Mouse (Mus musculus) embryonic facial prominence, embryonic 15.5 days (tissue): ENCODE results near the gene Zfp385b. TPM values are rescaled to one million over a fixed set of nuclear protein-coding genes. Genes with fewer than 3 reads are reported as not detected.

Experiments
- ATAC-seq: fragments of 200-750 bp; cut with Nextera tagmentation; 2 replicates; pipeline ENCODE4 v1.8.0; 2017; ENCODE audit warnings: low read depth, moderate TSS enrichment; ENCODE audit not compliant: insufficient number of reproducible peaks, low FRiP score, low TSS enrichment
- H3K27ac ChIP-seq: fragments of 300-500 bp; sonication (generic); replicated peaks from 2 replicates; pipeline ENCODE4 v1.5.1; 2015; ENCODE audit warnings: mild to moderate bottlenecking, inconsistent platforms
- H3K27me3 ChIP-seq: fragments of 300-500 bp; sonication (generic); 2 replicates; pipeline ENCODE4 v1.6.1; 2015; ENCODE audit warnings: inconsistent platforms
- H3K36me3 ChIP-seq: fragments of 300-500 bp; sonication (generic); 2 replicates; pipeline ENCODE4 v1.6.1; 2015; ENCODE audit warnings: mild to moderate bottlenecking, inconsistent platforms
- H3K4me1 ChIP-seq: fragments of 300-500 bp; sonication (generic); 2 replicates; pipeline ENCODE4 v1.6.1; 2015; ENCODE audit warnings: inconsistent platforms
- H3K4me2 ChIP-seq: fragments of 300-500 bp; sonication (generic); replicated peaks from 2 replicates; pipeline ENCODE4 v1.6.1; 2015; ENCODE audit warnings: mild to moderate bottlenecking, inconsistent platforms
- H3K4me3 ChIP-seq: fragments of 300-500 bp; sonication (generic); replicated peaks from 2 replicates; pipeline ENCODE4 v1.5.1; 2015; ENCODE audit warnings: mild to moderate bottlenecking, inconsistent platforms
- H3K9ac ChIP-seq: fragments of 300-500 bp; sonication (generic); 2 replicates; pipeline ENCODE4 v1.6.1; 2015; ENCODE audit warnings: inconsistent platforms
- H3K9me3 ChIP-seq: fragments of 300-500 bp; sonication (generic); replicated peaks from 2 replicates; pipeline ENCODE4 v1.6.1; 2016; ENCODE audit warnings: inconsistent platforms
- WGBS: fragments of 180-500 bp; shearing (Covaris S2); methylation state at CpG from one replicate; pipeline ENCODE4 v1.1.7; 2015; 5-methylcytosine and 5-hydroxymethylcytosine counted together
- polyA plus RNA-seq: library from polyadenylated mRNA; unstranded; fragments of >200 nt; fragmentation: Nextera tagmentation; extraction: Ambion mirVana; gene quantifications from 2 replicates; pipeline ENCODE4 v1.2.1, GENCODE M21; 2015

The Zfp385b gene
- polyA plus RNA-seq, 1 experiment from 2014 or later, result 11.0 TPM

- WGBS, result 79% methylated on average over 4 of the region's 4 CpGs
- H3K36me3 ChIP-seq, result no peaks in the 10 kb centered on the region
These were observed 232.1 kb downstream of the Zfp385b start for GRCm38 (mm10) chr2:77587387-77587786.

GRCm38 (mm10) chr2:77586581-77587360 is 232.7 kb downstream of the Zfp385b start:
- Histone ChIP-seq H3K4me3 (no peak overlapping the region), H3K27me3 (no peaks in the 10 kb centered on the region), H3K4me1 (no peaks in the 10 kb centered on the region), H3K36me3 (no peaks in the 10 kb centered on the region), H3K4me2 (no peak overlapping the region), H3K9ac (no peak overlapping the region), H3K27ac (no peak overlapping the region), H3K9me3 (peaks cover 6% of the 10 kb centered on the region)
- ATAC-seq, result no peak
- WGBS, result 82% methylated on average over 4 of the region's 4 CpGs

More at GRCm38 (mm10) chr2:77587387-77587786, 232.1 kb downstream of the Zfp385b start:
- Histone ChIP-seq H3K4me2 (no peak overlapping the region), H3K4me1 (no peaks in the 10 kb centered on the region), H3K9ac (no peak overlapping the region), H3K4me3 (no peak overlapping the region), H3K9me3 (peaks cover 6% of the 10 kb centered on the region), H3K27ac (no peak overlapping the region), H3K27me3 (no peaks in the 10 kb centered on the region)
- no peak for ATAC-seq

GRCm38 (mm10) chr2:77583586-77583985 is 235.9 kb downstream of the Zfp385b start:
- WGBS, result 91% methylated on average over 1 of the region's 1 CpGs

GRCm38 (mm10) chr2:77576571-77576970 is 242.9 kb downstream of the Zfp385b start:
- H3K36me3 ChIP-seq, result no peaks in the 10 kb centered on the region
- no peak overlapping the region for H3K27ac ChIP-seq
- H3K27me3 ChIP-seq, result no peaks in the 10 kb centered on the region
- WGBS, result 87% methylated on average over 1 of the region's 1 CpGs
- no peak overlapping the region for H3K9ac ChIP-seq
- H3K4me1 ChIP-seq, result no peaks in the 10 kb centered on the region
- H3K9me3 ChIP-seq, result no peaks in the 10 kb centered on the region
- ATAC-seq, result no peak
- H3K4me3 ChIP-seq, result no peak overlapping the region
- no peak overlapping the region for H3K4me2 ChIP-seq

More at GRCm38 (mm10) chr2:77583586-77583985, 235.9 kb downstream of the Zfp385b start:
- Histone ChIP-seq H3K36me3 (no peaks in the 10 kb centered on the region), H3K9ac (no peak overlapping the region), H3K27me3 (no peaks in the 10 kb centered on the region), H3K4me2 (no peak overlapping the region), H3K27ac (no peak overlapping the region), H3K9me3 (peaks cover 6% of the 10 kb centered on the region), H3K4me1 (no peaks in the 10 kb centered on the region), H3K4me3 (no peak overlapping the region)
- no peak for ATAC-seq

DNA sequence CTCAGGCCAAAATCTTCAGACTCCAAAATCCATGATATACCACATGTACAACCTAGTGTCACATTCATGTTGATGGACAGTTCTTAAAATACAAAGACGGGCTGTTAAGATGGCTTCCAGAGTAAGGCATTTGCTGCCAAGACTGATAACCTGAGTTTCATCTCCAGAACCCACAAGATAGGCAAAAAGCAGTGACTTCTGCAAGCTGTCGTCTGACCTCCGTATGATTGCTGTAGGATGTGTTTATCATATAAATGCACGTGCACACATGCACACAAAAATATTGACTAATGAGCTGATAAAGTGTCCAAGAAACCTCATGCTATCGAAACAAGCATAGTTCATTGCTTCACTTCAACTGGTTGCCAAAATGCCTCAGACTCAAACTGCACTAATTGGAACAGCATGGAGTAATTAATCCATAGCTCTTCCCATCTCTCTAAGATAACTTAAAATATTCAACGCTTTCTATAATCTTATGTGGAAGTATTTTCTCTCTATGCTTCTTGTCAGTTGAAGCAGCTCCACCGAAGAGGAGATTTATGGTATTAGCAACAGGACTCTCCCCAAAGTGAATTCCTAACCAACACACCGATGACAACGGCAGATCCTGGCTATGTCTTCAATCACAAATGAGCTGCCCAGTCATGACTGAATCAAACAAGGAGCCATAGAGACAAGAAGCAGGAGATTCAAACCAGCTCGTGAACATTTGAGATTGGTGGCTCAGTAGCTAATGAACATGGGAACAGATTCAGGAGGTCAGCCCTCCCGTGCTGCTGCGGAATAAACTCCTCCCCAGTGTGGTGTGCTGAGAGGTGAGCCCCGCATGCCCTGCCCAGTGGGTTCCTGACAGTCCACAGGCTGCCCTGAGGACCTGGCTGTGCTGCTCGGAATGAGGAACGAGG is 251.7 kb downstream of the Zfp385b start:
- Histone ChIP-seq H3K9me3 (no peaks in the 10 kb centered on the region), H3K9ac (no peak overlapping the region), H3K4me1 (no peaks in the 10 kb centered on the region), H3K27ac (no peak overlapping the region), H3K4me2 (no peak overlapping the region), H3K4me3 (no peak overlapping the region), H3K36me3 (no peaks in the 10 kb centered on the region), H3K27me3 (no peaks in the 10 kb centered on the region)
- WGBS, result 70% methylated on average over 15 of the region's 15 CpGs
- no peak for ATAC-seq

DNA sequence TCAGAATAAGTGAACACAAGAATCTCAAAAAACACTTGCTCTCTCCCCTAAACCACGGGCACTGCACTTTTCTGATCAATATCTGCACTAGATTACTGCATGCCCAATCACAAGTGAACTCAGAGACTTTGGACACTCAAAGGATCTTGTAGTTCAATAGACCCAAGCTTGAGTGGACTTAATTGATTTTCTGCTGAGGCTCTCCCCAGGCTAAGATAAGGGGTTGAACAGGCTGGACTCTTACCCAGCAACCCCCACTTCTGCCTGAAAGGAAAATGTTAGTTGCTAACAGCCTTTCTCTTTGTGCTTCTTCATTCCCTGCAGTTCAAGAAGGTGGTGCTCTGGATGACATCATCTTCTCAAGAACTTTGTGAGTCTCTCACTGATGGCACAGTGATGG is 255.7 kb downstream of the Zfp385b start:
- Histone ChIP-seq H3K4me2 (no peak overlapping the region), H3K36me3 (no peaks in the 10 kb centered on the region), H3K9ac (no peak overlapping the region), H3K4me3 (no peak overlapping the region), H3K4me1 (no peaks in the 10 kb centered on the region), H3K27me3 (no peaks in the 10 kb centered on the region), H3K9me3 (no peaks in the 10 kb centered on the region), H3K27ac (no peak overlapping the region)
- ATAC-seq, result no peak
- WGBS, result 49% methylated on average over 1 of the region's 1 CpGs

- no peaks in the 10 kb centered on the region for H3K4me1 ChIP-seq
- H3K4me3 ChIP-seq, result no peak overlapping the region
- 92% methylated on average over 5 of the region's 5 CpGs for WGBS
- no peaks in the 10 kb centered on the region for H3K36me3 ChIP-seq
- no peak overlapping the region for H3K27ac ChIP-seq
- no peaks in the 10 kb centered on the region for H3K9me3 ChIP-seq
- H3K9ac ChIP-seq, result no peak overlapping the region
- no peak for ATAC-seq
- H3K27me3 ChIP-seq, result no peaks in the 10 kb centered on the region
- H3K4me2 ChIP-seq, result no peak overlapping the region
These were observed 257.5 kb downstream of the Zfp385b start for GRCm38 (mm10) chr2:77561941-77562340.

GRCm38 (mm10) chr2:77556938-77557337 is 262.5 kb downstream of the Zfp385b start:
- no peak overlapping the region for H3K9ac ChIP-seq
- no peak overlapping the region for H3K4me2 ChIP-seq
- H3K4me3 ChIP-seq, result no peak overlapping the region
- no peak overlapping the region for H3K27ac ChIP-seq
- H3K4me1 ChIP-seq, result no peaks in the 10 kb centered on the region
- WGBS, result 73% methylated on average over 4 of the region's 4 CpGs
- no peaks in the 10 kb centered on the region for H3K27me3 ChIP-seq
- no peaks in the 10 kb centered on the region for H3K9me3 ChIP-seq
- H3K36me3 ChIP-seq, result no peaks in the 10 kb centered on the region
- ATAC-seq, result no peak

DNA sequence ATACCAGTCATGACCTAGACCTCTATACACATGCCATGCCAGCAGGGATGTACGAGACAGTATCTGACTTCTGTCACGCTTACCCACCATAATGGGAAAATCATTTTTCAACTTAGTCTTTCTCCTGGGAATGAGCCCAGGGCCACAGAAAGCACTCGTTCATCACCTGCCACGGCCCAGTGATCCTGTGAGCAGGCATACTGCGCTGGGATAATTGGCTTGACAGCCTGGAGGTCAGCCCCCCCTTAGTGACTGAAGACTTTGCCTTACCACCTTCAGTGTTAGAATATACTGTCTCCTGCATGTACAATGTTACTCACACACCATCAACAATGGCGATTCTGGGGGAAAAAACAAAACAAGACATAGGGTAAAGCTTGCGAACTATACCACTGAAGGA is 263.5 kb downstream of the Zfp385b start:
- Histone ChIP-seq H3K27ac (no peak overlapping the region), H3K4me1 (no peaks in the 10 kb centered on the region), H3K9me3 (no peaks in the 10 kb centered on the region), H3K27me3 (no peaks in the 10 kb centered on the region), H3K36me3 (no peaks in the 10 kb centered on the region), H3K4me3 (no peak overlapping the region), H3K9ac (no peak overlapping the region), H3K4me2 (no peak overlapping the region)
- no peak for ATAC-seq
- 71% methylated on average over 7 of the region's 7 CpGs for WGBS

- H3K9ac ChIP-seq, result no peak overlapping the region
- no peak overlapping the region for H3K4me2 ChIP-seq
- no peak for ATAC-seq
These were observed 266.8 kb downstream of the Zfp385b start for GRCm38 (mm10) chr2:77552675-77553074.

DNA sequence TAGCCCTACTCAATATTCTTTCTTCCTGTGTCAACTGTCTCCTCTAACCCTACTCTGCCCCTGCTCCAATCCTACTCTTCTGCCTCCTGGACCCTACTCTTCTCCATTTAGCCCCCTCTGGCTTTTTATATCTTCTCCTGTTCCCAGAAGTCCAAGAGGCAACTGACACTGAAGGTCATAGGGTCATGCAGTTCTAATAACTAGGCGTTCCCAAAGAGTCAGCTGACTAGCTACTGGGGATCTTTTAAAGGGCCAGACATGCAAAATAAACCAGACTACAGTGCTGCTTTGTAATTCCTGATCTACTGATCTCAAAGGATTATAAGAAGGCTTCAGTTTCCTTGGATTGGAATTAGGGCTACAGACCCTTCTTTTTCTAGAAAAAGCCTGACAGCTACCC is 276.1 kb downstream of the Zfp385b start:
- Histone ChIP-seq H3K4me2 (no peak overlapping the region), H3K9ac (no peak overlapping the region), H3K27ac (no peak overlapping the region), H3K4me3 (no peak overlapping the region), H3K4me1 (no peaks in the 10 kb centered on the region), H3K9me3 (no peaks in the 10 kb centered on the region), H3K36me3 (no peaks in the 10 kb centered on the region), H3K27me3 (no peaks in the 10 kb centered on the region)
- no peak for ATAC-seq
- 24% methylated on average over 1 of the region's 1 CpGs for WGBS

More at GRCm38 (mm10) chr2:77552675-77553074, 266.8 kb downstream of the Zfp385b start:
- Histone ChIP-seq H3K4me1 (no peaks in the 10 kb centered on the region), H3K36me3 (no peaks in the 10 kb centered on the region), H3K27me3 (no peaks in the 10 kb centered on the region), H3K9me3 (no peaks in the 10 kb centered on the region), H3K27ac (no peak overlapping the region), H3K4me3 (no peak overlapping the region)
- WGBS, result 38% methylated on average over 8 of the region's 8 CpGs
